Mouse (Mus musculus): ENCODE results near the gene Fkbpl. TPM values are rescaled to one million over a fixed set of nuclear protein-coding genes. Genes with fewer than 3 reads are reported as not detected.

Fkbpl gene
- total and polyA plus RNA-seq, 2 experiments from 2014 or later, result 6.1 to 10.4 TPM

GRCm38 (mm10) chr17:34639461-34640255 lies 4.9 kb upstream of the Fkbpl start:
- ATAC-seq (no peak), DNase-seq (ENCODE audit: low spot score) (no peak)
- Histone ChIP-seq H3K4me3 (ENCODE audit: low read length) (no peak overlapping the region), H3K36me3 (ENCODE audit: insufficient read depth, low read length) (no peaks in the 10 kb centered on the region), H3K4me1 (ENCODE audit: insufficient read depth, low read length) (peaks cover 9% of the 10 kb centered on the region), H3K27me3 (ENCODE audit: insufficient read depth, low read length) (no peaks in the 10 kb centered on the region), H3K9me3 (ENCODE audit: low read length) (no peaks in the 10 kb centered on the region), H3K9ac (replicated peaks; ENCODE audit: low read length) (no peak overlapping the region), H3K4me2 (ENCODE audit: low read depth, low read length) (no peak overlapping the region), H3K27ac (peak overlapping the region; percentile 77; the same call in 1 of the 2 replicates)
- TF ChIP-seq CTCF (IDR thresholded peaks at IDR 0.05; ENCODE audit: low read depth), result no peak
- 79% methylated on average over 7 of the region's 7 CpGs for WGBS

GRCm38 (mm10) chr17:34640778-34641601 lies 3.6 kb upstream of the Fkbpl start:
- Histone ChIP-seq H3K4me2 (ENCODE audit: low read depth, low read length) (peak overlapping the region; percentile 25; the same call in 1 of the 2 replicates), H3K4me1 (ENCODE audit: insufficient read depth, low read length) (peaks cover 19% of the 10 kb centered on the region), H3K27me3 (ENCODE audit: insufficient read depth, low read length) (no peaks in the 10 kb centered on the region), H3K9ac (replicated peaks; ENCODE audit: low read length) (peak overlapping the region; percentile 37; the same call in 1 of the 2 replicates), H3K9me3 (ENCODE audit: low read length) (no peaks in the 10 kb centered on the region), H3K36me3 (ENCODE audit: insufficient read depth, low read length) (no peaks in the 10 kb centered on the region), H3K4me3 (ENCODE audit: low read length) (no peak overlapping the region), H3K27ac (peak overlapping the region; percentile 77)
- peak; percentile 43 for TF ChIP-seq CTCF (IDR thresholded peaks at IDR 0.05; ENCODE audit: low read depth)
- DNase-seq (ENCODE audit: low spot score) (peak; percentile 72), ATAC-seq (peak; percentile 57)
- WGBS, result 11% methylated on average over 11 of the region's 11 CpGs

GRCm38 (mm10) chr17:34641945-34642344 lies 2.6 kb upstream of the Fkbpl start:
- no peak overlapping the region for H3K9ac ChIP-seq (replicated peaks; ENCODE audit: low read length)
- H3K27ac ChIP-seq, result peak overlapping the region; percentile 77
- peaks cover 19% of the 10 kb centered on the region for H3K4me1 ChIP-seq (ENCODE audit: insufficient read depth, low read length)
- H3K4me3 ChIP-seq (ENCODE audit: low read length), result no peak overlapping the region
- ATAC-seq, result no peak
- H3K4me2 ChIP-seq (ENCODE audit: low read depth, low read length), result no peak overlapping the region
- DNase-seq (ENCODE audit: low spot score), result no peak
- no peak for TF ChIP-seq CTCF (IDR thresholded peaks at IDR 0.05; ENCODE audit: low read depth)
- H3K27me3 ChIP-seq (ENCODE audit: insufficient read depth, low read length), result no peaks in the 10 kb centered on the region
- WGBS, result 88% methylated on average over 3 of the region's 3 CpGs
- H3K9me3 ChIP-seq (ENCODE audit: low read length), result no peaks in the 10 kb centered on the region
- no peaks in the 10 kb centered on the region for H3K36me3 ChIP-seq (ENCODE audit: insufficient read depth, low read length)

GRCm38 (mm10) chr17:34643379-34643778 lies 1.2 kb upstream of the Fkbpl start:
- no peaks in the 10 kb centered on the region for H3K9me3 ChIP-seq (ENCODE audit: low read length)
- H3K9ac ChIP-seq (replicated peaks; ENCODE audit: low read length), result no peak overlapping the region
- no peak for TF ChIP-seq CTCF (IDR thresholded peaks at IDR 0.05; ENCODE audit: low read depth)
- peaks cover 19% of the 10 kb centered on the region for H3K4me1 ChIP-seq (ENCODE audit: insufficient read depth, low read length)
- 92% methylated on average over 4 of the region's 4 CpGs for WGBS
- no peaks in the 10 kb centered on the region for H3K27me3 ChIP-seq (ENCODE audit: insufficient read depth, low read length)
- H3K4me3 ChIP-seq (ENCODE audit: low read length), result no peak overlapping the region
- no peak overlapping the region for H3K27ac ChIP-seq
- H3K4me2 ChIP-seq (ENCODE audit: low read depth, low read length), result no peak overlapping the region
- DNase-seq (ENCODE audit: low spot score), result no peak
- no peaks in the 10 kb centered on the region for H3K36me3 ChIP-seq (ENCODE audit: insufficient read depth, low read length)
- ATAC-seq, result no peak

GRCm38 (mm10) chr17:34643944-34644343 lies 620 bp upstream of the Fkbpl start:
- no peak overlapping the region for H3K4me3 ChIP-seq (ENCODE audit: low read length)
- H3K36me3 ChIP-seq (ENCODE audit: insufficient read depth, low read length), result 0 out of 2 replicates have a peak, but pooled peaks cover under 1% of the 10 kb centered on the region
- no peaks in the 10 kb centered on the region for H3K9me3 ChIP-seq (ENCODE audit: low read length)
- DNase-seq (ENCODE audit: low spot score) (no peak), ATAC-seq (no peak)
- TF ChIP-seq CTCF (IDR thresholded peaks at IDR 0.05; ENCODE audit: low read depth), result no peak
- H3K27me3 ChIP-seq (ENCODE audit: insufficient read depth, low read length), result no peaks in the 10 kb centered on the region
- 84% methylated on average over 10 of the region's 10 CpGs for WGBS
- peak overlapping the region; percentile 41; the same call in 1 of the 2 replicates for H3K27ac ChIP-seq
- H3K4me1 ChIP-seq (ENCODE audit: insufficient read depth, low read length), result peaks cover 19% of the 10 kb centered on the region
- no peak overlapping the region for H3K9ac ChIP-seq (replicated peaks; ENCODE audit: low read length)
- no peak overlapping the region for H3K4me2 ChIP-seq (ENCODE audit: low read depth, low read length)

- Histone ChIP-seq H3K9ac (replicated peaks; ENCODE audit: low read length) (peak overlapping the region; percentile 48), H3K27ac (peak overlapping the region; percentile 78; the same call in 1 of the 2 replicates), H3K4me2 (ENCODE audit: low read depth, low read length) (peak overlapping the region; percentile 71), H3K27me3 (ENCODE audit: insufficient read depth, low read length) (no peaks in the 10 kb centered on the region), H3K36me3 (ENCODE audit: insufficient read depth, low read length) (peaks cover 10% of the 10 kb centered on the region), H3K4me3 (ENCODE audit: low read length) (peak overlapping the region; percentile 66), H3K4me1 (ENCODE audit: insufficient read depth, low read length) (peaks cover 19% of the 10 kb centered on the region), H3K9me3 (ENCODE audit: low read length) (no peaks in the 10 kb centered on the region)
- WGBS, result 52% methylated on average over 10 of the region's 10 CpGs
- DNase-seq (ENCODE audit: low spot score) (no peak), ATAC-seq (no peak)
- TF ChIP-seq CTCF (IDR thresholded peaks at IDR 0.05; ENCODE audit: low read depth), result no peak
These were observed 779 bp downstream of the Fkbpl start for GRCm38 (mm10) chr17:34645256-34645829.

All from hindbrain, postnatal 0 days (tissue).